Mouse (Mus musculus) small intestine, adult 2 months (tissue): ENCODE data around the gene Prkca.

Experiments used
- CTCF ChIP-seq: fragments of 200-500 bp; IDR thresholded peaks from 2 replicates; pipeline ENCODE4 v1.5.1; 2012; ENCODE audit warnings: low read depth, mild to moderate bottlenecking, control low read depth, inconsistent platforms, low read length, moderate library complexity, mixed read lengths; ENCODE audit not compliant: insufficient replicate concordance, insufficient read length; ENCODE audit errors: extremely low read depth
- POLR2A ChIP-seq: fragments of 200-500 bp; IDR thresholded peaks from 2 replicates; pipeline ENCODE4 v1.6.1; 2012; ENCODE audit warnings: low read depth, mild to moderate bottlenecking, control low read depth, inconsistent platforms, low read length, moderate library complexity

- TF ChIP-seq POLR2A (no peak), CTCF (no peak)
These were observed 344.8 kb downstream of the Prkca start for GRCm38 (mm10) chr11:107998891-107999290.
